ENCODE assay signal across 9 mouse cellular contexts in the genomic region with DNA sequence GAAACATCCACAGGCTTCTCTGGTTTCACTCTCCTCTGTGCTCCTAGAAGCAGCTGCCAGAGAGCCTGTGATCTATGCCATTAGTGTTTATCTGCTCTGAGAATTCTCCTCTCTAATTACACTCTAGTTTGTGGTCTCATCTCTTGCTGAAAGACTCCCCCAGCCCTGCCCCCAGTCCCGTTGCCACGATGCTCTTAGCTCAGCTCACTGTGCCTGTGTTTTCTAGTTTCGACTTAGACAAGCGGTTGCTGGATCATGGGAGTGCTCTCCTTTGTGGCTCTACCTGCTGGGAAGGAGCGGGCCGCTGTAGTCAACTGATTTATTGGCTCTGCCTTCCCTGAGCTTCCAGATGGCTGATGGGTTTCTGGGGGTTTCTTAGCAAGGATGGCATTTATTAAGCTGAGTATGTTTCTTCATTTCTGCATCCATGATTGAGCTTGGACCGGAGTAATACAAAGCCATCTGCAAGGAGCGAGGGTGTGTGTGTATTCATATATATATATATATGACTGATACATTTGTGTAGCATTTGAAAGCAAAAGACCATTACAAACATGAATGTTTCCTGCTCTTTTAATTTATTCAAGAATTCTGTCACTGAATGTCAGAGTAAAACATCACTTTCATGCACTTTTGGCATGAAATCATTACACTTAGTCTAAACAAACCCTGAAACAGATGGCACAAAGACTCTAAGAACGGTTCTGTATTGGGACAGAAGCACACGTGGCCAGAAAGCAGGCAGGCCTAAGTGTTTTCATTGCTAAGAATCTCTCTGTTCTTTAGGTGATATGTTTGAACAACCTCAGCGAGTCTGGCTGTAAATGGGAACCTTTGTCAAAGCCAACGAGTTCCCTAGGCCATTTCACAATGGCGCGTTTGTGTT. TPM values are rescaled to one million over a fixed set of nuclear protein-coding genes. Genes with fewer than 3 reads are reported as not detected.
DNase-seq lines count a peak whose midpoint lies in the region; ATAC-seq lines count a peak whose summit lies in the region.
"Had no signal": no experiment of that assay in that cellular context is flagged by ENCODE, and none has a peak within 500 bp of the region (broad histone marks: within the 10 kb centered on the region; RNA-seq: fewer than 3 reads in every experiment).

No protein-coding gene starts in this region.

- no peak for DNase-seq in lung, postnatal 25 days (ENCODE audit: low spot score)
- DNase-seq in left cerebral cortex, postnatal 14 days (ENCODE audit: low spot score in 2 of 2) = no peak
- no peak for DNase-seq in right cerebral cortex, postnatal 25 days
- no peak for DNase-seq in frontal cortex, postnatal 36 days (ENCODE audit: low spot score in 2 of 2)
- DNase-seq: thymus, postnatal 14 days had no signal

- H3K4me2 ChIP-seq in lung, embryonic 16.5 days (ENCODE audit: low read depth, low read length) = peak overlapping the region; percentile 22; the same call in 1 of the 2 replicates
- peak overlapping the region; percentile 29; the same call in 1 of the 2 replicates for H3K4me2 ChIP-seq in forebrain, embryonic 16.5 days (ENCODE audit: low read length)
- peak overlapping the region; percentile 23 for H3K4me2 ChIP-seq in liver, embryonic 12.5 days
- peak overlapping the region; percentile 29; the same call in 1 of the 2 replicates for H3K4me2 ChIP-seq in stomach, embryonic 15.5 days

- H3K4me3 ChIP-seq in lung, embryonic 16.5 days (ENCODE audit: low read length) = no peak overlapping the region
- no peak overlapping the region for H3K4me3 ChIP-seq in forebrain, embryonic 16.5 days (replicated peaks; ENCODE audit: low read length)
- H3K4me3 ChIP-seq in liver, embryonic 12.5 days = no peak overlapping the region
- H3K4me3 ChIP-seq in stomach, embryonic 15.5 days (replicated peaks) = 0 out of 2 replicates have a peak overlapping the region, but pooled peaks have one; percentile 2

- ATAC-seq in lung, embryonic 16.5 days (ENCODE audit: low read depth) = no peak
- peak; percentile 83 for ATAC-seq in forebrain, embryonic 16.5 days
- no peak for ATAC-seq in liver, embryonic 12.5 days
- ATAC-seq in stomach, embryonic 15.5 days (ENCODE audit: insufficient read depth, low FRiP score, low read depth) = no peak

- H3K27me3 ChIP-seq in lung, embryonic 16.5 days (ENCODE audit: control insufficient read depth, insufficient read depth, low read depth, low read length) = no peaks in the 10 kb centered on the region
- H3K27me3 ChIP-seq in forebrain, embryonic 16.5 days (replicated peaks; ENCODE audit: control insufficient read depth, insufficient read depth, low read length) = no peaks in the 10 kb centered on the region
- H3K27me3 ChIP-seq in liver, embryonic 12.5 days (replicated peaks) = no peaks in the 10 kb centered on the region
- no peaks in the 10 kb centered on the region for H3K27me3 ChIP-seq in stomach, embryonic 15.5 days (replicated peaks)

- 27% methylated on average over 14 of the region's 14 CpGs for WGBS in lung, embryonic 16.5 days
- WGBS in forebrain, embryonic 16.5 days = 30% methylated on average over 14 of the region's 14 CpGs
- 55% methylated on average over 14 of the region's 14 CpGs for WGBS in liver, embryonic 12.5 days (ENCODE audit: insufficient replicate concordance)
- 26% methylated on average over 14 of the region's 14 CpGs for WGBS in stomach, embryonic 15.5 days

- H3K4me1 ChIP-seq in lung, embryonic 16.5 days (replicated peaks; ENCODE audit: control insufficient read depth, insufficient read depth, low read length) = no peaks in the 10 kb centered on the region
- H3K4me1 ChIP-seq in forebrain, embryonic 16.5 days (replicated peaks; ENCODE audit: control insufficient read depth, insufficient read depth, low read length) = peaks cover 17% of the 10 kb centered on the region
- peaks cover 79% of the 10 kb centered on the region for H3K4me1 ChIP-seq in liver, embryonic 12.5 days
- H3K4me1 ChIP-seq in stomach, embryonic 15.5 days = peaks cover 7% of the 10 kb centered on the region; the same call in 1 of the 2 replicates

- H3K36me3 ChIP-seq in lung, embryonic 16.5 days (ENCODE audit: control insufficient read depth, insufficient read depth, low read length) = no peaks in the 10 kb centered on the region
- no peaks in the 10 kb centered on the region for H3K36me3 ChIP-seq in forebrain, embryonic 16.5 days (ENCODE audit: control insufficient read depth, insufficient read depth)
- H3K36me3 ChIP-seq in liver, embryonic 12.5 days = peaks cover 45% of the 10 kb centered on the region
- H3K36me3 ChIP-seq in stomach, embryonic 15.5 days = no peaks in the 10 kb centered on the region

- intact Hi-C loops in left cerebral cortex, postnatal 14 days (cut with DNase I) = no loop called here

- H3K9me3 ChIP-seq in lung, embryonic 16.5 days (ENCODE audit: control insufficient read depth, low read length) = no peaks in the 10 kb centered on the region
- H3K9me3 ChIP-seq in forebrain, embryonic 16.5 days (ENCODE audit: control insufficient read depth, low read length) = no peaks in the 10 kb centered on the region
- no peaks in the 10 kb centered on the region for H3K9me3 ChIP-seq in liver, embryonic 12.5 days (replicated peaks)
- no peaks in the 10 kb centered on the region for H3K9me3 ChIP-seq in stomach, embryonic 15.5 days

- H3K27ac ChIP-seq in lung, embryonic 16.5 days (ENCODE audit: low read length) = no peak overlapping the region
- H3K27ac ChIP-seq in forebrain, embryonic 16.5 days (ENCODE audit: low read length) = peak overlapping the region; percentile 84
- H3K27ac ChIP-seq in liver, embryonic 12.5 days = peak overlapping the region; percentile 49
- peak overlapping the region; percentile 48 for H3K27ac ChIP-seq in stomach, embryonic 15.5 days

- 0 out of 2 replicates have a peak overlapping the region, but pooled peaks have one; percentile 27 for H3K9ac ChIP-seq in lung, embryonic 16.5 days (ENCODE audit: low read length)
- H3K9ac ChIP-seq in forebrain, embryonic 16.5 days (replicated peaks; ENCODE audit: low read depth, low read length) = no peak overlapping the region
- no peak overlapping the region for H3K9ac ChIP-seq in liver, embryonic 12.5 days
- H3K9ac ChIP-seq in stomach, embryonic 15.5 days = no peak overlapping the region

RNA-seq across cellular contexts. Expression of a gene that starts 23.7 kb away (rescaled TPM):
- polyA plus RNA-seq in lung, embryonic 16.5 days (2015; fragmentation: Nextera tagmentation; extraction: Ambion mirVana) = 192 and 195 TPM in 2 replicates
- polyA plus RNA-seq in forebrain, embryonic 16.5 days (2015; fragmentation: Nextera tagmentation; extraction: Ambion mirVana) = 918 and 1,051 TPM in 2 replicates
- 819 and 854 TPM in 2 replicates for polyA plus RNA-seq in liver, embryonic 12.5 days (2016; fragmentation: Nextera tagmentation; extraction: Ambion mirVana)
- polyA plus RNA-seq in stomach, embryonic 15.5 days (2015; fragmentation: Nextera tagmentation; extraction: Ambion mirVana) = 294 and 352 TPM in 2 replicates
- 10 to 100 TPM; 43.8 to 46.5 TPM for total RNA-seq in left cerebral cortex, postnatal 14 days (2021)
